Mouse (Mus musculus) liver, adult 2 months (tissue): ENCODE measurements around the gene Slc25a22. TPM values are rescaled to one million over a fixed set of nuclear protein-coding genes. Genes with fewer than 3 reads are reported as not detected.

Experiments used
- DNase-seq: peaks from one replicate; pipeline ENCODE4 v3.0.0-alpha.2; 2011; ENCODE audit warnings: low read depth, low spot score; ENCODE audit errors: extremely low read depth
- H3K27ac ChIP-seq: fragments of 200-500 bp; replicated peaks from 2 replicates; pipeline ENCODE4 v1.5.1; 2012; ENCODE audit warnings: low read depth, mild to moderate bottlenecking, control low read depth, inconsistent platforms, low read length; ENCODE audit not compliant: insufficient read depth
- H3K27me3 ChIP-seq: fragments of 200-500 bp; 2 replicates; pipeline ENCODE4 v1.6.1; 2012; ENCODE audit warnings: mild to moderate bottlenecking, moderate library complexity, low read length, inconsistent platforms; ENCODE audit not compliant: control insufficient read depth, insufficient read depth
- H3K36me3 ChIP-seq: fragments of 200-500 bp; 2 replicates; pipeline ENCODE4 v1.6.1; 2012; ENCODE audit warnings: low read length, inconsistent platforms; ENCODE audit not compliant: control insufficient read depth, insufficient read depth
- H3K4me1 ChIP-seq: fragments of 200-500 bp; 2 replicates; pipeline ENCODE4 v1.6.1; 2011; ENCODE audit warnings: low read length; ENCODE audit not compliant: control insufficient read depth, insufficient read depth
- H3K4me3 ChIP-seq: fragments of 200-500 bp; 2 replicates; pipeline ENCODE4 v1.5.1; 2011; ENCODE audit warnings: low read depth, mild to moderate bottlenecking, control low read depth, low read length, moderate library complexity; ENCODE audit not compliant: insufficient read depth
- H3K79me2 ChIP-seq: fragments of 200-500 bp; 2 replicates; pipeline ENCODE4 v1.6.1; 2012; ENCODE audit warnings: inconsistent platforms, mild to moderate bottlenecking, low read length, moderate library complexity; ENCODE audit not compliant: control insufficient read depth, insufficient read depth
- H3K9ac ChIP-seq: fragments of 200-500 bp; 2 replicates; pipeline ENCODE4 v1.6.1; 2012; ENCODE audit warnings: low read depth, mild to moderate bottlenecking, control low read depth, inconsistent platforms, low read length
- CTCF ChIP-seq: fragments of 200-500 bp; IDR thresholded peaks from 2 replicates; pipeline ENCODE4 v1.5.1; 2011; ENCODE audit warnings: low read depth, low read length, control low read depth
- POLR2A ChIP-seq: fragments of 200-500 bp; IDR thresholded peaks from 2 replicates; pipeline ENCODE4 v1.6.1; 2011; ENCODE audit warnings: low read length, control low read depth; ENCODE audit not compliant: insufficient read depth; ENCODE audit errors: extremely low read depth
- WGBS: fragments of 180-500 bp; shearing (Covaris S2); methylation state at CpG from one replicate; pipeline ENCODE4 v1.1.7; 2018; 5-methylcytosine and 5-hydroxymethylcytosine counted together
- polyA plus RNA-seq: library from polyadenylated mRNA; depleted of rRNA; stranded (reverse); fragments of >200 nt; gene quantifications from 2 replicates; pipeline ENCODE4 v1.2.3, GENCODE M21; 2012; rRNA removed
- total RNA-seq: library from RNA; depleted of rRNA; stranded (reverse); fragments of >200 nt; gene quantifications from 2 replicates; pipeline ENCODE4 v1.2.3, GENCODE M21; 2014; rRNA removed

Slc25a22 gene
- total and polyA plus RNA-seq, 2 experiments = 26.1 to 345 TPM

GRCm38 (mm10) chr7:141381068-141381835, 56.4 kb downstream of the Slc25a22 start:
- Histone ChIP-seq H3K4me3 (no peak overlapping the region), H3K79me2 (no peaks in the 10 kb centered on the region), H3K36me3 (no peaks in the 10 kb centered on the region), H3K27ac (no peak overlapping the region), H3K27me3 (no peaks in the 10 kb centered on the region), H3K9ac (no peak overlapping the region), H3K4me1 (no peaks in the 10 kb centered on the region)
- TF ChIP-seq POLR2A = no peak
- no peak for TF ChIP-seq CTCF
- 79% methylated on average over 4 of the region's 4 CpGs for WGBS
- DNase-seq = no peak

Other genes starting within 250 kb of the Slc25a22 start
- gene Hras, start 243.9 kb downstream of the Slc25a22 start, total RNA-seq = 37.6 and 53.8 TPM in 2 replicates
- 50.4 and 58.9 TPM in 2 replicates for gene Hras, start 243.9 kb downstream of the Slc25a22 start, polyA plus RNA-seq
- 1.8 and 2.1 TPM in 2 replicates for gene Lrrc56, start 243.7 kb downstream of the Slc25a22 start, total RNA-seq
- gene Lrrc56, start 243.7 kb downstream of the Slc25a22 start, polyA plus RNA-seq = 4.4 and 4.8 TPM in 2 replicates
- gene Lmntd2, start 223.8 kb downstream of the Slc25a22 start, total RNA-seq = 0.47 and 0.83 TPM in 2 replicates
- gene Lmntd2, start 223.8 kb downstream of the Slc25a22 start, polyA plus RNA-seq = 1.4 and 2.2 TPM in 2 replicates
- 21.6 and 22.5 TPM in 2 replicates for gene Rassf7, start 222.0 kb downstream of the Slc25a22 start, total RNA-seq
- gene Rassf7, start 222.0 kb downstream of the Slc25a22 start, polyA plus RNA-seq = 49.1 and 53.3 TPM in 2 replicates
- 8.1 and 12.6 TPM in 2 replicates for gene Phrf1, start 209.1 kb downstream of the Slc25a22 start, total RNA-seq
- 6.7 and 9.2 TPM in 2 replicates for gene Phrf1, start 209.1 kb downstream of the Slc25a22 start, polyA plus RNA-seq
- 22.8 and 32.2 TPM in 2 replicates for gene Irf7, start 171.4 kb downstream of the Slc25a22 start, total RNA-seq
- 42.4 and 102 TPM in 2 replicates for gene Irf7, start 171.4 kb downstream of the Slc25a22 start, polyA plus RNA-seq
- 18.5 and 40.3 TPM in 2 replicates for gene Cdhr5, start 161.1 kb downstream of the Slc25a22 start, total RNA-seq
- gene Cdhr5, start 161.1 kb downstream of the Slc25a22 start, polyA plus RNA-seq = 31.2 and 31.7 TPM in 2 replicates
- gene Sct, start 158.8 kb downstream of the Slc25a22 start, total RNA-seq = not detected in 2 replicates
- gene Sct, start 158.8 kb downstream of the Slc25a22 start, polyA plus RNA-seq = not detected in 2 replicates
- gene Drd4, start 145.9 kb downstream of the Slc25a22 start, total RNA-seq = not detected in 2 replicates
- not detected in 2 replicates for gene Drd4, start 145.9 kb downstream of the Slc25a22 start, polyA plus RNA-seq
- 3.1 and 5.8 TPM in 2 replicates for gene Deaf1, start 110.2 kb downstream of the Slc25a22 start, total RNA-seq
- gene Deaf1, start 110.2 kb downstream of the Slc25a22 start, polyA plus RNA-seq = 6.9 and 7.8 TPM in 2 replicates
- 8.9 and 10.3 TPM in 2 replicates for gene Tmem80, start 110.2 kb downstream of the Slc25a22 start, total RNA-seq
- gene Tmem80, start 110.2 kb downstream of the Slc25a22 start, polyA plus RNA-seq = 14.3 and 20.9 TPM in 2 replicates
- 17.4 and 38.5 TPM in 2 replicates for gene Eps8l2, start 99.0 kb downstream of the Slc25a22 start, total RNA-seq
- gene Eps8l2, start 99.0 kb downstream of the Slc25a22 start, polyA plus RNA-seq = 80.9 and 117 TPM in 2 replicates
- gene Taldo1, start 45.7 kb downstream of the Slc25a22 start, total RNA-seq = 160 and 195 TPM in 2 replicates
- gene Taldo1, start 45.7 kb downstream of the Slc25a22 start, polyA plus RNA-seq = 125 and 166 TPM in 2 replicates
- gene Gatd1, start 23.8 kb downstream of the Slc25a22 start, total RNA-seq = 15.1 and 23.5 TPM in 2 replicates
- 34.9 and 36.2 TPM in 2 replicates for gene Gatd1, start 23.8 kb downstream of the Slc25a22 start, polyA plus RNA-seq
- 0.13 TPM in 1 of 2 replicates, not detected in the other for gene Cend1, start 8.4 kb downstream of the Slc25a22 start, total RNA-seq
- gene Cend1, start 8.4 kb downstream of the Slc25a22 start, polyA plus RNA-seq = 0.09 and 0.10 TPM in 2 replicates
- gene Pidd1, start 6.1 kb upstream of the Slc25a22 start, total RNA-seq = 0.37 and 0.94 TPM in 2 replicates
- gene Pidd1, start 6.1 kb upstream of the Slc25a22 start, polyA plus RNA-seq = 3.8 and 4.7 TPM in 2 replicates
- 255 and 308 TPM in 2 replicates for gene Rplp2, start 9.5 kb upstream of the Slc25a22 start, total RNA-seq
- gene Rplp2, start 9.5 kb upstream of the Slc25a22 start, polyA plus RNA-seq = 265 and 286 TPM in 2 replicates
- gene Pnpla2, start 17.3 kb upstream of the Slc25a22 start, total RNA-seq = 22.6 and 31.7 TPM in 2 replicates
- 83.7 and 84.8 TPM in 2 replicates for gene Pnpla2, start 17.3 kb upstream of the Slc25a22 start, polyA plus RNA-seq
- gene Cracr2b, start 23.2 kb upstream of the Slc25a22 start, total RNA-seq = 3.7 and 4.3 TPM in 2 replicates
- 4.7 and 8.7 TPM in 2 replicates for gene Cracr2b, start 23.2 kb upstream of the Slc25a22 start, polyA plus RNA-seq
- 51.9 and 52.7 TPM in 2 replicates for gene Cd151, start 29.5 kb upstream of the Slc25a22 start, total RNA-seq
- gene Cd151, start 29.5 kb upstream of the Slc25a22 start, polyA plus RNA-seq = 92.8 and 103 TPM in 2 replicates
- gene Polr2l, start 37.2 kb upstream of the Slc25a22 start, total RNA-seq = 41.1 and 43.3 TPM in 2 replicates
- 42.8 and 45.7 TPM in 2 replicates for gene Polr2l, start 37.2 kb upstream of the Slc25a22 start, polyA plus RNA-seq
- gene Tspan4, start 37.3 kb upstream of the Slc25a22 start, total RNA-seq = 66.9 and 67.1 TPM in 2 replicates
- 78.1 and 135 TPM in 2 replicates for gene Tspan4, start 37.3 kb upstream of the Slc25a22 start, polyA plus RNA-seq
- gene Chid1, start 102.0 kb upstream of the Slc25a22 start, total RNA-seq = 24.2 and 30.6 TPM in 2 replicates
- 32.6 and 45.1 TPM in 2 replicates for gene Chid1, start 102.0 kb upstream of the Slc25a22 start, polyA plus RNA-seq
- 42.2 and 54.0 TPM in 2 replicates for gene Ap2a2, start 124.3 kb upstream of the Slc25a22 start, total RNA-seq
- 37.9 and 38.1 TPM in 2 replicates for gene Ap2a2, start 124.3 kb upstream of the Slc25a22 start, polyA plus RNA-seq
- 0.07 TPM in 1 of 2 replicates, not detected in the other for gene Muc6, start 217.4 kb upstream of the Slc25a22 start, total RNA-seq
- not detected in 2 replicates for gene Muc6, start 217.4 kb upstream of the Slc25a22 start, polyA plus RNA-seq